Mouse (Mus musculus) WW6 (cell line): ENCODE measurements around the gene Nelfe.
"Not testable (repeated sequence)": the region's sequence is repeated elsewhere in the genome, so short reads cannot be mapped to it uniquely, and the experiment has no call there.

Source experiments
- DNase-seq: peaks from one replicate; pipeline ENCODE4 v3.0.0-alpha.2; 2013; ENCODE audit warnings: low read depth, low spot score

Gene Nelfe

DNA sequence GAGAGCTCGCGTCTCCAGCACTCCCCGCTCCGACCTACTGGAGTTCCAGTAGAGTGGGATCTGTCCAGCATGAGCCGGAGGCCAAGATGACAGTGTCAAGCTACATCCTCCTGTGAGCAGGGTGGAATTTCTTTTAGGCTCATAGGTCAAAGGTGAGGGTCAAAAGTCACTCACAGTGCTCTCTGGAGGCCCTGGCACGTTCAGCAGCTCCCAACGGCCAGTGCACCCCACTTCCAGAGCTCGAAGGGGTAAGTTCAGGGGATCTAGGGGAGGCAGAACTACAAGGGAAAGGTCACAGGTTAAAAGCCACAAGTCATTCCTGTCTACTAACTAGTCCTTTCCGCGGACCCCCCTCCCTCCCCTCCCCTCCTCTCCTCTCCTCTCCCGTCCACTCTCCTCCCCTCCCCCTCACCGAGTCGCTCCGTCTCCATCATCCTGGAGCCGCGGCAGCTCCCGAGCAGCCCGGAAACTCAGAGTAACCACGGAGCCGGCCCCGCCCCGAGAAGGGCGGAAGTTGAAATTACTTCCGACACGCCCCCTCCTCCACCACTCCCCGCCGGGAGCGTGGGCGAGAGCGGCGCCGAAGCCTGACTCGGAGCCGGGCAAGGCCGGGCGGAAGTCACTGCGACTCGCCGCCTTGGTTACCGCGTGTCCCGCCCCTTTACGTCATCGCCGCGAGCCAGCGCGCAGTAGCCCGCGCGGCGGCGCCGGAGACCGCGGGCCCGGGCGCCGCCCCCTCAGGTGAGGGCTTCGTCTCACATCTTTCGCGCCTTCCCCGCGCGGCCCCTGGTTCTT, at the start of gene Nelfe, which contains the start of gene Skiv2l:
Nelfe (plus strand) TSS at position 670 of the 795 bp plus-strand sequence.
Skiv2l (minus strand) TSS at position 489 of the 795 bp plus-strand sequence.
- DNase-seq, result peak; percentile 91

DNA sequence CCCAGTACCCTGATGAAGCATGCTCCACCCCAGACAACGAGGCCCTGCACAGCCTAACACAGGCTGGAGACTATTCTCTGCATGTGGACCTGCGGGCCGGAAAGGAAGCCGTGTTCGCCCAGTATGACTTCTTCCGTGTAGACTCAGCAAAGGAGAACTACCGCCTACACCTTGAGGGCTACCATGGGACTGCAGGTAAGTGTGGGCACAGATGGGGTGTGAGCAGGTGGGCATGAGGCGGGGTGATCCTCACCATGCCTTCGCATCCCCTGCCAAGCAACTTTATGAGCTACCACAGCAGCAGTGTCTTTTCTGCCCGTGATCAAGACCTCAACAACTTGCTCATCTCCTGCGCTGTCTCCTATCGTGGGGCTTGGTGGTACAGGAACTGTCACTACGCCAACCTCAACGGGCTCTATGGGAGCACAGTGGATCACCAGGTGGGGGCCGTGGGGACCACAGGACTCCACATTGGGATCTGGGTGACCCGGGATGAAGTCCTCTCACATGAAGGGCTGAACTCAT, 49.3 kb upstream of the Nelfe start:
- not testable (repeated sequence) for DNase-seq

DNA sequence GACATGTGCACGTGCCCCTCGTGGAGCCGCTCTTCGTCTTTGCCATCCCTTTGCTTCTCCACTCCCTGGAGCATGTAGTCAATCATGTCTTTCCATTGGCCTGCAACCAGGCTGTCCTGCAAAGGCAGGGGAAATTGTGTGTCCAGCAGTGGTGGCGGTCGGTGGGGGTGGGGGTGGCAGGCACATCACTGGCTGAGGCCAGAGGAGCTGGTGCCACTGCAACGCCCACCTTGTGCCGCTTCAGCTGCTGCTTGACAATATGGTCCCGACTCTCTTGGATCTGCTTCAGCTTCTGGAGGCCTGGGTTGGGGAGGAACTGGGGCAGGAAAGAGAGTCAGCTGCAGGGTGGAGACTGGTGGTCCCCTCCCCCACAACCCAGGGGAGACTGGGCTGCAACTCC, 47.4 kb upstream of the Nelfe start:
- not testable (repeated sequence) for DNase-seq

DNA sequence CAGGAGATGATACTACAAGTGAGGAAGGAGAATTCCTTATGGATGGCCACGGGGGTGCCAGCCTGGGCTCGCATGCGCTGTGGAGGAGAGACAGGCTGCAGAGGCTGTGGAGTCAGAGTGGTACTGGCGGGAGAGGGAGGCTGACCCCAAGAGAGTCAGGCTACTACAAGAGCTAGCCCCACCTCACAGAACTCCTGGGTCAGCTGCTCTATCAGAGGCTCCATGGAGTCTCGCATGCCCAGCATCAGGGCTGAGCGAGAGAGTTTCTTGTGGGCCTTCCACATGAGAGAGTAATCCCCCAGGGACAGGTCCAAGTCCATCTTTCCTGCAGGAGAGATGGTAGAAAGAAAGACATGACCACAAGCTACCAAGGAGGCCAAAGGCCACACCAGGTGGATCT, 46.8 kb upstream of the Nelfe start:
- not testable (repeated sequence) for DNase-seq

DNA sequence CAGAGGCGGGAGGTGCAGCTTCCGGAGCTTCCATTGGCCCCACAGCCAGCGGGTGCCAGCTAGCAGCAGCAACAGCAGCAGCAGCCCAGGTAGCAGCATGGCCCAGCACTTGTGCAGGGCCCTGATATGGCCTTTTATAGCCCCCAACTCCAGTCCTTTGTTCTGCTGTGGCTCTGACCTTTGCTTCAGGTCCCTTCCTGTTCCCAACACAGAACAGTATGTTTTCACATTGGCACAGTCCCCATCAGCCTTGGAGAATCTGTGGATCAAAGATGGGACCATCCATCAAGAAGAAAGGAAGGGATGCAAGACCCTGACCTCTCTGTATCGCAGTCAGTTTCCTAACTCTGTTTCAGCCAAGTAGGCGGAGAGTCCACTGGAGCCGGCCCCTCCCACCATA, 45.9 kb upstream of the Nelfe start, which contains the start of gene Cyp21a1:
Cyp21a1 (minus strand) TSS at position 261 of the 400 bp plus-strand sequence.
- DNase-seq, result not testable (repeated sequence)

DNA sequence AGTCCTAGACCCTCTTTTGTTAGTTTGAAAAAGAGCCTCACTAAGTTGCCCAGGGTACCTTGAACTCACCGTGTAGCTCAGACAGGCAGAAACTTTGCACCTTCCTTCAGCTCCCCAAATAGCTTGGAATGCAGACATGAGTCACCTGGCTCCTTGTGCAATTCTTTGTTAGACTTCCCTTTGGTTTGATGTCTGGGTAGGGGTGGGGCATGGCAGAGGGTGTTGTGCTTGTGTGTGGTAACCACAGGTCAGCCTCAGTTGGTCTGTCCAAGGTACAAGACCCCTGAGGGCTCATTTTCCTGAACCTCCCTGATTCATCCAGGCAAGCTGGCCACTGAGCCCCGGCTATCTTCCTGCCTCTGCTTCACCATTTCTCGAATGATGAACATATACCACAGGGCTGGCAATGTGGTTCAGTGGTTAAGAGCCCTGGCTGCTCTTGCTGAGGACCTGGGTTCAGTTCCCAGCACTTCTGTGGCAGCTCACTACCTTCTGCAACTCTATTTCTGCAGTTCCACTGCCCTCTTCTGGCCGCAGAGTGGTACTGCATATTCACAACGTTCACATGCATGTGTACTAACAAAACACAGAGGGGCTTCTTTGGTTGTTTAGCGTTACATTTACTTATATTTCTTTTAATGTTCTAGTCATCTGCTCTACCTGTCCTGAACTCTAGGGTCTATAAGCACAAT, 45.2 kb upstream of the Nelfe start:
- no peak for DNase-seq

DNA sequence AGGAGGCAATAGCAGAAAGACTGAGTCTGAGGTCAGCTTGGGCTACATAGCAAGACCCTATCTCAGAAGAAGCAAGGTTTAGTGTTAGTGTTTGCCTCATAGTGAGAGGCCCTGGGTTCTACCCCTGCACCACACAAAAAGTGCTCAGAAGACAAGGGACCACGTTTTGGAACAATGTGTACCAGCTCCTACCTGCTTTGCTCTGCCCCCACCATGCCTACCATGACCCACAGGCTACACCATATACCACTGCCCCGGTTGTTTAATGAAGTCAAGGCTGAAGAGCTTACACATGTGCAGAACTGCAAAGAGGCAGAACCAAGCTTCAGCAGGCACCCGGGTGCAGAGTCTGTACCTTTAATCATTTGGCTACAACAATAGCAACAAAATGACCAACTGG, 43.0 kb upstream of the Nelfe start:
- DNase-seq, result no peak

DNA sequence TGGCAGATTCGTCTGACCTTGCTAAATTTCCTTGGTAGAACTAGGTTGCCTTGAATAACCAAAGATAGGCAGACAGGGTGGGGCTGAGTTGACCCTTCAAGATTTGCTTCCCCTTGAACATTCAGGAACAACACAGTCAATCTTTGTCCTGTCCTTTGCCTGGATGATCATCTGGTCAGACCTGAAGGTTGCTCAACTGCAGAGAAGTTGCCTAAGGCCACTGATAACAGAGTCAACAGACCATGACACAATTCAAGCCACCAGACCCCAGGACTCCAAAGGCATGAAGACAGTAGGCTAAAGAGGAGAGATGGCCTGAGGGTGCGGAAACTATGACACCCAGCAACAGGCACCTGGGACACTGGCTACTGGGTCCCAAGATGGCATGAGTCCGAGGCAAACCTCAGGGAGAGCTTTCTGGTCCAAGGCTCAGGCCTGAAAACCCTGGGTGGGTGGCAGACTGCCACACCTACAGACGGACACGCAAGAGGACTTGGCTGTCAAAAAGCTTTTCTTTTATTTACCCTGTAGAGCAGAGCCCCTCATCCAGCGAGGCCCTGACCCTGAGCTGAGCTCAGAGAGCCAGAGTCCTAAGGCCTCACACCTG, 41.5 kb upstream of the Nelfe start:
- no peak for DNase-seq

DNA sequence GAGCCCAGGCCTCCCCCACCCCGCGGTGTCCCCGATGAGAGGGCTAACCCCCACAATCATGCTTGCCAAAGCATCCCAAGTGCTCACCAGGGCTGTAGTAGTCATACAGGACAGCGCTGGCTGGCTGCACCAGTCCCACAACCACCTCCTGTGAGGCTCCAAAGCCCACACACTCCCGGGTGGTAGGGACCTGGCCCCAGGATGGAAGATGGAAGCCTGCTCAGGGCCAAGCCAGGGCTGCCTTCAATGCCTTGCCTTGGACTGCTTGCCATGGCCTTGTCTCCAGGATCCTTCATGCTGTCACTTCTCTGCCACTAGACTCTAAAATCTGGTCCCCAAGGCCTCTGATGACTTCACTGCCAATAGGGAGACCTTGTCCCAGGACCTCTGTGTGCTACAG, 39.8 kb upstream of the Nelfe start:
- not testable (repeated sequence) for DNase-seq

DNA sequence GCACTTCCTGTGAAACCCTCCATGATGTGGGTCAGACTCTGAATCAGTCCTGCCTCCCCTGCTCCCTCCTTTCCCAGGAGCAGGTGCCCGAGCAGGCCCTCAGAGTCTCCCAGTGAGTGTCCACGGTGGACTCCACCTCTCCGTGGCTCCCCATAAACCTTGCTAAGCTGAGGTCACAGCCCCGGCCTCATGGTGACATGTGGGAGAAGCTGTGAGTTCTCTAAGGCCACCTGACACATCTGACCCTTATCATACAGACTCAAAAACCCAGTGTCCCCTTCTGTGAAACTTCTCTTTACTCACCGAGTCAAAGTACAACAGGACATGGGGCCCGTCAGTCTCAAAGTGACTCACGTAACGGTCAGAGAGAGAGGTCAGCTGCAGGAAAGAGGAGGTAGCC, 39.4 kb upstream of the Nelfe start:
- DNase-seq, result not testable (repeated sequence)

DNA sequence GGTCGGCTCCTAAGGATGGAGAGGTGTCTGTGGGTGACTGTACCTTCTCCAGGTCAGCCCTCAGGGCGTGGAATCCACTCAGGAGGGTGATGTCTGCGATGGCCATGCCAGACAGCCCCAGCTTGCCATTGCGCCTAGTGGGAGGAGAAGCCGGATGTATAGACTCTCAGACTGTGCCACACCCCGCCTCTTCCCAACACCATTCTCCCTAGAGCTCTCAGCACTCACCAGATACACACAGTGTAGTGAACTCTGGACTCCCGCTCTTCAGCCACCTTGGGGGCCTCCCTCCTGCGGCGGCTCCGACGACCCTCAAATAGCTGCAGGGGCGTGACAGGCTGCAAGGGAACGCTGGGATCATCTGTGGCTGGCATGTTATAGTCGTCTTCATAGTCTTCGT, 38.9 kb upstream of the Nelfe start:
- no peak for DNase-seq

DNA sequence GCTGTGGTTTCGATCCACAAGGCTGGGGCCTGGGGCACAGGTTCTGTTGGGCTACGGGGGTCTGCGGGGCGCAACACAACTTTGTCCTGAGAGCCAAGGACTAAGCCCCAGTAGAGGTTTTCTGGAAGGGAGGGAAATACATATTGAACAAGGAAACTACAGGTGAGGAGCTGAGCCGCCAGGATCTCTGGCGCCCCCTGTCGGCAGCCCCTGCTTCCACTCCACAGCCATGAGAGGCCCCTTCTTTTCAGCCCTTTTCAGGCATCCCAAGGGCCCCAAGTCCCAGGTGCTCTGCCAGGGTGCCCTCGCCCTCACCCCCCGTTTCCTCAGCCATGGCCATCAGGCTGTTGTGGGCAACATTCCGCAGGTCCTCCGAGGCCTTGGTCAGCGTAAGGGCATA, 36.4 kb upstream of the Nelfe start:
- peak; percentile 38 for DNase-seq

DNA sequence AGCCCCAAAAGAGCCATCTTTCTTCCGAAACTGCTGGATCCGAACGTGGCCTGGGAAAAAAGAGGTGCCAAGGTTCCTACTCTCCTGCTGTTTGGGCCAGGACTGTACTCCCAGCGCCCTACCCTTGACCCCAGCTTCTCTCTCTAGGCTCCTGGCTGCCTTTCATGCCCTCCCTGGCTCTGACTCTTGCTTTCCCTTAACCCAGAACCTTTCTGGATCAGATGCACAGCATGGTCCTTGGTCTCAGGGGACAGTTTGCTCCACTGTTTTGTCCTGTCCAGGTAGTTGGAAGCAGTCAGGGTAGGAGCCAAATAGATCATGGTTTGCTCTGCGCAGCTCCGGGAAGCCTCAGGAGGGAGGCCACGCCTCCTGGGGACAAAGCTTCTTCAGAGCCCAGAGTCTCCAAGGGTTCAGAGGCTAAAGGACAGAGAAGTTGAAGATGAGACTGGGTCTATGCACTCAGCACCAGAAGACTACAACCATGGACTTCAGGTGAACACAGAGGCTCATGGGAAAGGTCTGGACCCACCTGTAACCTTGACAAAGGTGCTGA, 35.3 kb upstream of the Nelfe start:
- DNase-seq, result no peak

DNA sequence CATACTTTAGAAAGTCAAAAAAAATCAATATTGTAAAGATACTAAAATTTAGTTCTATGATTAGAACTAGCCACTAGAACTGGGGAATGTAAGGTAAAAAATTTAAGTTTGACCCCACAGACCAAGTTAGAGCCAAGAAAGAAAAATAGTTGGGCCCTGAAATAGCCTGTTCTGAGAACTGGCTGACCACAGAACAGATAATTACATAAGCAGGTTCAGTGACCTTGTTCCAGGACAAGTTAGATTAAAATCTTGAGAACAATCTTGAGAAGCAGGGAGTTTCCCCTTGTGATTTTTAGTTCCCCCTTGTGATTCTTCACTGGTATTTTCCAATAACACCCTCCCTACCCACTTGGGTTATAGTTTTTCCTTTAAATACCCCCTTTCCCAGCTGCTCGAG, 19.4 kb upstream of the Nelfe start:
- DNase-seq, result not testable (repeated sequence)

DNA sequence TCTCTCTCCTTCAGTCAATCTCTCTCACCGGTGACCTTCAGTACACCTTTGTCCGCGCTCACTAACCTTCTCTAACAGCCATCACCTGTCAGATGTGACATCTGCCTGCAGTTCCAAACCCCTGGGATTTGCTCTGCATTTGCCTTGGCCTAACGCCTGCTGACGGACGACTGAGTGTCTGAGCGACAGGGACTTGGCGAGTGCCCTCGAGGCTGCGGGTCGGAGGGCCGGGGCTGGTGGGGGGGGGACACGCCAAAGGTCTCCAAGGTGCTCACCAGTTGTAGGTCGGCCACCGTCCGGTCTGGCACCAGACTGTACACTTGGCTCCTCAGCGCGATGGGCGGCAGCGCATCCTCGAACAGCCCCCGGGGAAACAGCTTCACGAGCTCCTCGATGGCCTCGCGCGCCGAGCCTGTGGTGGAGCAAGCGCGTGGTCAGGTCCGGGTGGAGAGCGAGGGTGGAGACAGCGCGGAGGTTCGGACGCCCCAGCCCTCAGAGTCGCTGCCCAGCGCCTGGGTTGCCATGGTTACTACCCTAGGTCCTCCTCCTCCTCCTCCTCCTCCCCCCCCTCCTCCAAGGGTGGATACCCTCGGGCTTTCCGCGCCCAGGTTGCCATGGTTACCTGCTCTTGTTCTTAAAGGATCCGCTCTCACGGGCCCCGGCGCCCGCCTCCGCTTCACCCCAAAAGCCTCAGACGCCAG, 13.9 kb upstream of the Nelfe start:
- DNase-seq, result no peak

DNA sequence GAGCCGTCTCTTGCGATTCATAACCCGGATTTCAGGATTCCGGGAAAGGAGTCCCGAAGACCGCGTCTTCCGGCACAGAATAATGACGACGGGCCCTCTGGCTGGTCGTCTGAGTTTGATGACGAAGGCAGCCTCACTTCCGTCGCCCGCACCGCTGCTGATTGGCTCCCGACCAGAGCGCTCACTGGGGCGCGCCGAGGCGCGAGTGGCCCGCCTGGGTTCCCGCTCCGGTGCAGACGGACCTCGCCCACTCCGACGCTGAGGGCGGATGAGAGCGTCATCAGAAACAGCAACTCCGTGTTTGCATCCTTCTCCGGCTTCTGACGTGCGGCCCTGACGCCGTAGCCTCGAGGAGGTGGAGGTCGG, 13.4 kb upstream of the Nelfe start, which contains the start of the genes Stk19 and Dxo:
Stk19 (minus strand) TSS at position 90 of the 366 bp plus-strand sequence.
Dxo (plus strand) TSS at position 164 of the 366 bp plus-strand sequence.
- DNase-seq, result peak; percentile 94

DNA sequence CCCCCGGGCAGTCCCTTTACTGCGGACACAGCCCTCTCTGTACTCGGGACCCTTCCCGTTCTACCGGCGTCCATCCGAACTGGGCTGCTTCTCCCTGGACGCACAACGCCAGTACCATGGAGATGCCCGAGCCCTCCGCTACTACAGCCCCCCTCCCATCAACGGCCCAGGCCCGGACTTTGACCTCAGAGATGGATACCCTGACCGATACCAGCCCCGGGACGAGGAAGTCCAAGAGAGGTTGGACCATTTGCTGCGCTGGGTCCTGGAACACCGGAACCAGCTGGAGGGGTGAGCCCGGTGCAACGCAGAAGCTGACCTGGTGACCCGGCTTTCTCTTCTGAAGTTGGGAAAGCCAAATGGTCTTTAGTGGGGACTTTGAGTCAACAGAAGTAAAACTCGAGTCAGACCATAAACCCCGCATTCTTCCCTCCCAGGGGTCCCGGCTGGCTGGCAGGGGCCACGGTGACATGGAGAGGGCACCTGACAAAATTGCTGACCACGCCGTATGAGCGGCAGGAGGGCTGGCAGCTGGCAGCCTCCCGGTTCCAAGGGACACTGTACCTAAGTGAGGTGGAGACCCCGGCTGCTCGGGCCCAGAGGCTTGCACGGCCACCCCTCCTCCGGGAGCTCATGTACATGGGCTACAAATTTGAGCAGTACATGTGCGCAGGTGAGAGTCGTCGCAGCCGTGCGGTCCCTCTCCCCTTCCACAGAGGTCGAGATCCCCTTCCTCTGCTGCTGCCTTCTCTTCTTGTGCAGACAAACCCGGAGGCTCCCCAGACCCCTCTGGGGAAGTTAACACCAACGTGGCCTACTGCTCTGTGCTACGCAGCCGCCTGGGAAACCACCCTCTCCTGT, 12.5 kb upstream of the Nelfe start:
- no peak for DNase-seq

DNA sequence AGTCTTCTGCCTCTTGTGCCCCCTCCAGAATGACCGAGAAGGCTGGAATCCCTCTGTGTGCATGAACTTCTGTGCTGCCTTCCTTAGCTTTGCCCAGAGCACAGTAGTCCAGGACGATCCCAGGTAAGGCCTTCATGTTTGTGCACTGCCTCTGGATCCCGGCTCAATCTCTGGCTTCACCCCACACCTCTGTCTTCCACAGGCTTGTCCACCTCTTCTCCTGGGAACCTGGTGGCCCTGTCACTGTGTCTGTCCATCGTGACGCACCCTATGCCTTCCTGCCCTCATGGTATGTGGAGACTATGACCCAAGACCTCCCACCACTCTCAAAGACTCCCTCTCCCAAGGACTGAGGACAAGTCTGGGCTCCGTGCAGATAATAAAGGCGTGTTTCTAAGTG, 11.4 kb upstream of the Nelfe start:
- no peak for DNase-seq

DNA sequence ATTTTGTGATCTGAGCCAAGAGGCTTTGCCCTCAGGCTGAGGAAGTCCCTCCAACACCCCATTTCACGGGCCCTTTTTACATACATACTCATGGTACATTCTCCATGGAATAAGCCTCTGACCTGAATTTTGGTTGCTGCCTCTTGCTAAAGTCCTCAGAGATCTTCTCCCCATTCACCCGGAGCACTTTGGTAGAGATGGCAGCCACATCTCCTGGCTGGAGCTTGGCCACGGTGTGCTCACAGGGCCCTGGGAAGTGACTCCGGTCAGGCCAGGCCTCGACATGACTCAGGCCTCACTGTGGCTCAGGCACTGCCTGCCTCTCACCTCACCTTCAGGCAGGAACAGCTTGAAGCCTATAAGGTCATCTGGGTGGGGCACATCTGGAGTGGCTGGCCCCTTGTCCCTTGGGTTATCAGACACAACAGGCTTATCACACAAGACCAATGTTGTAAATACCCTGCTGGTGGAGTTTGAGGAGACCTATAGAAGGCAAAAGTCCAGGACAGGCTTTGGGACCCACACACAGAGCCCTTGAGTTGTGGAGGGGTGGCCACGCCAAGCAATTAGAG, 9.4 kb upstream of the Nelfe start:
- no peak for DNase-seq

DNA sequence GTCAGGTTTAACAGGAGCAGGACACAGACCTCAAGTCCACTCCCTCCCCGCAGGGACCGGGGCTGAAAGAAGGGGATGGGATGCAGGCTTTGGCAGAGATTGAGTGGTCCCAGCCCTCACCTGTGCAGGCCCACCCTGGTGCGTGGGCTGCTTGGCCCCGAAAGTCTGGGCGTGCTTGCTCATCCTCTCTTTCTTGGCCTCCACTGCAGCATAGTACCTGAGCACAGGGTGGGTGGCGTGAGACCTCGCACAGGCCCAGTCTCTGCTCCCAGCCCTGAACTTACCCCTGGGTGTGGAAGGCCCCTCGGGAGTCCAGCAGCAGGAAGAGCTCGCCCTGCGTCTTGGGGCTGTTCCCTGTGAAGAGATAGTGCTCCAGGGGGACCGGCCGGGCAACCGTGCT, 5.3 kb upstream of the Nelfe start:
- no peak for DNase-seq
